ENCODE assay signal across 27 mouse cellular contexts in genomic region chr2:92819586-92819985, GRCm38 (mm10).
"Had no signal": no experiment of that assay in that cellular context is flagged by ENCODE, and none has a peak within 500 bp of the region (broad histone marks: within the 10 kb centered on the region; RNA-seq: fewer than 3 reads in every experiment).

No protein-coding gene starts in this region.

- DNase-seq: cerebellum, adult 2 months; cerebellum, adult 8-10 months; cerebellum, adult 9-10 months; cerebellum, adult 9-11 months; cerebellum, postnatal 25 days; cerebellum, postnatal 36 days; embryo, embryonic 11 days; forebrain, postnatal 0 days; gastrocnemius, adult 2 months; gastrocnemius, postnatal 10 days; gastrocnemius, postnatal 14 days; gastrocnemius, postnatal 25 days; gastrocnemius, postnatal 36 days; heart, adult 18-20 months; heart, adult 2 months had no signal

- H3K27ac ChIP-seq: embryonic facial prominence, embryonic 10.5 days; embryonic facial prominence, embryonic 12.5 days; embryonic facial prominence, embryonic 13.5 days; embryonic facial prominence, embryonic 15.5 days; forebrain, embryonic 10.5 days; forebrain, embryonic 12.5 days; forebrain, embryonic 13.5 days; forebrain, embryonic 15.5 days; gastrocnemius, adult 2 months; heart, adult 2 months; heart, embryonic 10.5 days had no signal

- H3K4me3 ChIP-seq: embryonic facial prominence, embryonic 10.5 days; embryonic facial prominence, embryonic 12.5 days; embryonic facial prominence, embryonic 13.5 days; embryonic facial prominence, embryonic 15.5 days; erythroblast, embryonic 14.5 days; forebrain, embryonic 10.5 days; forebrain, embryonic 12.5 days; forebrain, embryonic 13.5 days; forebrain, embryonic 15.5 days; gastrocnemius, adult 2 months; heart, adult 2 months; heart, embryonic 10.5 days had no signal

- ATAC-seq: forebrain, embryonic 13.5 days; forebrain, embryonic 14.5 days; forebrain, embryonic 15.5 days; forebrain, embryonic 16.5 days; forebrain, postnatal 0 days had no signal
